Mouse (Mus musculus) forebrain, postnatal 0 days (tissue): ENCODE measurements at regions not wholly inside any gene's neighbourhood (a gene's known extent, or its start where the extent isn't known, plus 50 kb on each side); places are given as distances from the start of the nearest gene placed in this dataset.
A peak's percentile ranks its signal among the peaks of the same experiment; 100 is the strongest.

Source experiments
- ATAC-seq: fragments of 200-750 bp; cut with Nextera tagmentation; 2 replicates; pipeline ENCODE4 v1.8.0; 2017; ENCODE audit warnings: mild to moderate bottlenecking, moderate library complexity
- DNase-seq: peaks from one replicate; pipeline ENCODE4 v3.0.0-alpha.2; 2015
- H3K27ac ChIP-seq: fragments of 300-500 bp; sonication (generic); 2 replicates; pipeline ENCODE4 v1.5.1; 2014; ENCODE audit warnings: low read depth, mild to moderate bottlenecking, antibody characterized with exemption, low read length, moderate library complexity, mixed read lengths
- H3K27me3 ChIP-seq: fragments of 300-500 bp; sonication (generic); 2 replicates; pipeline ENCODE4 v1.6.1; 2014; ENCODE audit warnings: mild to moderate bottlenecking, low read length, mixed read lengths; ENCODE audit not compliant: insufficient read depth
- H3K36me3 ChIP-seq: fragments of 300-500 bp; sonication (generic); 2 replicates; pipeline ENCODE4 v1.6.1; 2014; ENCODE audit warnings: mild to moderate bottlenecking, moderate library complexity; ENCODE audit not compliant: insufficient read depth
- H3K4me1 ChIP-seq: fragments of 300-500 bp; sonication (generic); 2 replicates; pipeline ENCODE4 v1.6.1; 2014; ENCODE audit warnings: antibody characterized with exemption; ENCODE audit not compliant: insufficient read depth
- H3K4me2 ChIP-seq: fragments of 300-500 bp; sonication (generic); 2 replicates; pipeline ENCODE4 v1.6.1; 2014; ENCODE audit warnings: low read depth, mild to moderate bottlenecking, moderate library complexity
- H3K4me3 ChIP-seq: fragments of 300-500 bp; sonication (generic); 2 replicates; pipeline ENCODE4 v1.5.1; 2014; ENCODE audit warnings: low read depth, low read length, mixed read lengths
- H3K9ac ChIP-seq: fragments of 300-500 bp; sonication (generic); 2 replicates; pipeline ENCODE4 v1.6.1; 2014; ENCODE audit warnings: mild to moderate bottlenecking
- H3K9me3 ChIP-seq: fragments of 300-500 bp; sonication (generic); 2 replicates; pipeline ENCODE4 v1.6.1; 2016; ENCODE audit warnings: low read length
- CTCF ChIP-seq: sonication (generic); IDR thresholded peaks from 2 replicates; pipeline ENCODE4 v1.5.1; 2016; ENCODE audit warnings: antibody characterized with exemption, control low read depth, low read depth
- WGBS: fragments of 180-500 bp; shearing (Covaris S2); extraction: QIAGEN DNeasy Blood & Tissue Kit; methylation state at CpG from one replicate; pipeline ENCODE4 v1.1.7; 2014; 5-methylcytosine and 5-hydroxymethylcytosine counted together

GRCm38 (mm10) chr7:96120142-96120541 lies 50.9 kb upstream of the Tenm4 start:
- Histone ChIP-seq H3K27me3 (no peaks in the 10 kb centered on the region), H3K4me3 (no peak overlapping the region), H3K27ac (no peak overlapping the region), H3K4me2 (no peak overlapping the region), H3K9me3 (no peaks in the 10 kb centered on the region), H3K4me1 (no peaks in the 10 kb centered on the region), H3K36me3 (no peaks in the 10 kb centered on the region), H3K9ac (no peak overlapping the region)
- DNase-seq: peak; percentile 20
- 48% methylated on average over 8 of the region's 8 CpGs for WGBS
- peak; percentile 40; the same call in 1 of the 2 replicates for ATAC-seq
- TF ChIP-seq CTCF: no peak
